Mouse (Mus musculus) T-helper 2 cell (primary cell): ENCODE results near the gene Klrk1.
"Not testable (repeated sequence)": the region's sequence is repeated elsewhere in the genome, so short reads cannot be mapped to it uniquely, and the experiment has no call there.

ENCODE experiments used
- in situ Hi-C: fragments of 300-600 bp; cut with MboI, MseI; formaldehyde crosslinking; loops from one replicate; pipeline ENCODE4 v1.15.1; 2025; ENCODE audit warnings: high pct_unique_total_duplicates

Klrk1 gene

GRCm38 (mm10) chr6:129623735-129624134 is at the start of gene Klrk1:
Klrk1 (minus strand) TSS chr6:129623864.
- in situ Hi-C loops, result no loop called here

GRCm38 (mm10) chr6:129661301-129661700 is 37.6 kb upstream of the Klrk1 start:
- in situ Hi-C loops, result not testable (repeated sequence)

GRCm38 (mm10) chr6:129660589-129660988 is 36.9 kb upstream of the Klrk1 start, which contains the start of gene Klrc2:
Klrc2 (minus strand) TSS chr6:129660689.
- in situ Hi-C loops, result not testable (repeated sequence)

- in situ Hi-C loops, result not testable (repeated sequence)
Measured at GRCm38 (mm10) chr6:129644054-129644453, 20.4 kb upstream of the Klrk1 start.

- in situ Hi-C loops, result not testable (repeated sequence)
Measured at GRCm38 (mm10) chr6:129643237-129643636, 19.6 kb upstream of the Klrk1 start, which contains the start of gene Klrc3. Klrc3 (minus strand) TSS chr6:129643337.

- in situ Hi-C loops, result not testable (repeated sequence)
Measured at GRCm38 (mm10) chr6:129631046-129631445, 7.4 kb upstream of the Klrk1 start.

GRCm38 (mm10) chr6:129608372-129608771 is 15.3 kb downstream of the Klrk1 start:
- in situ Hi-C loops, result no loop called here

- in situ Hi-C loops, result no loop called here
Measured at GRCm38 (mm10) chr6:129591508-129591907, 32.2 kb downstream of the Klrk1 start, which contains the start of gene Klrd1. Klrd1 (plus strand) TSS chr6:129591782.

- in situ Hi-C loops, result loop anchor here (5.0 to 10.0 kb wide), 2 partner anchors 172 to 234 kb away; no protein-coding TSS in a partner anchor
Measured at GRCm38 (mm10) chr6:129583014-129583413, 40.6 kb downstream of the Klrk1 start.

- in situ Hi-C loops, result loop anchor here (5.0 to 10.0 kb wide), 2 partner anchors 173 to 235 kb away; no protein-coding TSS in a partner anchor
Measured at GRCm38 (mm10) chr6:129581896-129582295, 41.8 kb downstream of the Klrk1 start.

- in situ Hi-C loops, result loop anchor here (5.0 to 10.0 kb wide), 2 partner anchors 174 to 236 kb away; no protein-coding TSS in a partner anchor
Measured at GRCm38 (mm10) chr6:129581274-129581673, 42.4 kb downstream of the Klrk1 start.

GRCm38 (mm10) chr6:129577605-129578004 is 46.1 kb downstream of the Klrk1 start, which contains the start of gene Klre1:
Klre1 (plus strand) TSS chr6:129577905.
- in situ Hi-C loops, result no loop called here

- in situ Hi-C loops, result no loop called here
Measured at GRCm38 (mm10) chr6:129575315-129575714, 48.3 kb downstream of the Klrk1 start.

GRCm38 (mm10) chr6:129565257-129565656 is 58.4 kb downstream of the Klrk1 start:
- in situ Hi-C loops, result loop anchor here (25.0 kb wide), 1 partner anchor 1722 kb away; the partner anchor contains the start of gene Magohb
